Mouse (Mus musculus): ENCODE data around the gene Tanc1.

The Tanc1 gene

GRCm38 (mm10) chr2:59612733-59613473 is 1.1 kb downstream of the Tanc1 start:
- DNase-seq (ENCODE audit: low read depth, low spot score): no peak

- DNase-seq (ENCODE audit: low read depth, low spot score): no peak
Observed at GRCm38 (mm10) chr2:59613474-59614019, 1.7 kb downstream of the Tanc1 start.

GRCm38 (mm10) chr2:59616890-59617289 is 5.0 kb downstream of the Tanc1 start:
- DNase-seq (ENCODE audit: low read depth, low spot score): no peak

DNA sequence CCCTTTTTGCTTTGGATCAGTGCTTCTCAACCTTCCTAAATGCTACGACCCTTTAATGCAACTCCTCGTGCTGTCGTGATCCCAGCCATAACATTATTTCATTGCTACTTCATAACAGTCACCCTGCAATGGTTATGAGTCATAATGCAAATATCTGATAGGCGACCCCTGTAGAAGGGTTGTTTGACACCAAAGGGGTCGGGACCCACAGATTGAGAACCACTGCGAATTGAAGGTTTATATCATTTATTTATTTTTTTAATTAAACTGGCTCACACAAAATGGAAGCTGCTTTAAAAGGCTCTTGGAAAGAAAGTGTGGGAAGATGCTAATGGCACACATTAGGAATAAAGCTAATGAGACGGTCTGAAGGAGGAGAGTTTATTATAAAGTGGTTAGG is 7.2 kb downstream of the Tanc1 start:
- no peak for DNase-seq (ENCODE audit: low read depth, low spot score)

GRCm38 (mm10) chr2:59620601-59621000 is 8.8 kb downstream of the Tanc1 start:
- no peak for DNase-seq (ENCODE audit: low read depth, low spot score)

- no peak for DNase-seq (ENCODE audit: low read depth, low spot score)
Observed at GRCm38 (mm10) chr2:59622514-59623139, 10.8 kb downstream of the Tanc1 start.

DNA sequence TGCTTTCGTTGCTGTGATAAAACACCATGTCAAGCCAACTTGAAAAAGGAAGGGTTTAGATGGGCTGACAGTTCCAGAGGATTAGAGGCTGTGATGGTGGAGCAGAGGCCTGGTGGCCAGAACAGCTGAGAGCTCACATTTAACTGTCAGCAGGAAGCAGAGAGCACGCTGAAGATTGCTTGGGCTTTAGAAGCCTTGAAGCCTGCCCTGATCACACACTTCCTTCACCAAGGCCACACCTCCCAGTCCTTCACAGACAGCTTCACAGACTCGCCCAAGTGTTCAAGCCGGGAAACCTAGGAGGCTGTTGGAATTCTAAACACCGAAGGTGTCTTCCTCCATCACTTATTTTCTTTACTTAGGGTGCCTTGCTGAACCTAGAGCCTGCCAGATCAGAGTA is 12.0 kb downstream of the Tanc1 start:
- no peak for DNase-seq (ENCODE audit: low read depth, low spot score)

- no peak for DNase-seq (ENCODE audit: low read depth, low spot score)
Observed at GRCm38 (mm10) chr2:59625416-59625815, 13.6 kb downstream of the Tanc1 start.

DNA sequence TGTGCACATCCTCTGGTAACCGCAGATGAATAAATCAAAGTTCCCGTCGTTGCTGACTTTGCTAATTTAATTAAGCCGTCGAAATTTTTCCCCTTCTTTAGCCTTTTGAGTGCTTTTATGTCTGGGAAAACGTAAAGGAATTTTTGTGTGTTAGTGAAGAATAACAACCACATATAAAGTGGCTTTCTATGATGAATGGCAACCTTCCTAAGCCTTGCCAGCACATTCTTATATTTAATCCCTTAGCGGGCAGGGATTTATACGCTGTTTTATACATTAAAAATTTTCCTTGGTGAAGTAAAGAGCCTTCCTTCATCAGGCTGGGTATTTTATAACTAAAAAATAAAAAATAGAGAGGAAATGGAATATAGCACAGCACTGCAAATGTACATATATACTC is 14.1 kb downstream of the Tanc1 start:
- DNase-seq (ENCODE audit: low read depth, low spot score): no peak

DNA sequence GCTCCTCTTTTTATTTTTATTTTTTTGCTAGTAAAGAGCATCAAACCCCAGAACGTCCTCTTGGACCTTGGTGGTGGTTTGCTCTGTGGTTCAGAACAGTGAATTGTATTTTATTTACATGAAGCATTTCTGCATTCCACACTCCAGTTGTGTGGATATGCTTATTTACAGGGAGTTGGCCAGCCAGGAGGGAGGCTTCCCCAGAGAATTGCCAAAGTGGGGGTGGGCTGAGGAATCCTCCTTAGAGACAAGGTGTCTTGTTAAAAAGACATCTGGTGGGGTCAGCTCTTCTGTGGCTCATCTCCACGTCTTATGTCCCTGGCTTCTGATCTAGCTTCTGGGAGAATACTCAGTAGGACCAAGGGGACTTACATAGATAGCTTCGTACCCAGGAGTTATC is 14.6 kb downstream of the Tanc1 start:
- DNase-seq (ENCODE audit: low read depth, low spot score): no peak

DNA sequence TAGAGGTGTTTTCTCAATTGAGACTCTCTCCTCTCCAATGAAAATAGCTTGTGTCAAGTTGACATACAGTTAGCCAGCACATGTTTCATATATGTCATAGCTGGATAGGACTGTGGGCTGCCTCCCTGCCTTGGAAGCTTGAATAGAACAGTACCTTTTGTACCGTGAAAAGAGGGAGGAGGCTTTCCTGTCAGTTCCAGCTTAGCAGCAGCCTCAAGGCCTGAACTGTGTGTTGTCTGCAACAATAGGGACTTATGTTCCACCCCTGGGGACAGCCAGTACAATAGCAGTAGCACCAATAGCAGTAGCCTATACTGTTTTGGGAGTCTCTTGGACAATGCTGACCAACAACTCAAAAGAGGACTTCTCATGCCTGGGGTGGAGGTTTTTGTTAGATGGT is 15.7 kb downstream of the Tanc1 start:
- DNase-seq (ENCODE audit: low read depth, low spot score): no peak

DNA sequence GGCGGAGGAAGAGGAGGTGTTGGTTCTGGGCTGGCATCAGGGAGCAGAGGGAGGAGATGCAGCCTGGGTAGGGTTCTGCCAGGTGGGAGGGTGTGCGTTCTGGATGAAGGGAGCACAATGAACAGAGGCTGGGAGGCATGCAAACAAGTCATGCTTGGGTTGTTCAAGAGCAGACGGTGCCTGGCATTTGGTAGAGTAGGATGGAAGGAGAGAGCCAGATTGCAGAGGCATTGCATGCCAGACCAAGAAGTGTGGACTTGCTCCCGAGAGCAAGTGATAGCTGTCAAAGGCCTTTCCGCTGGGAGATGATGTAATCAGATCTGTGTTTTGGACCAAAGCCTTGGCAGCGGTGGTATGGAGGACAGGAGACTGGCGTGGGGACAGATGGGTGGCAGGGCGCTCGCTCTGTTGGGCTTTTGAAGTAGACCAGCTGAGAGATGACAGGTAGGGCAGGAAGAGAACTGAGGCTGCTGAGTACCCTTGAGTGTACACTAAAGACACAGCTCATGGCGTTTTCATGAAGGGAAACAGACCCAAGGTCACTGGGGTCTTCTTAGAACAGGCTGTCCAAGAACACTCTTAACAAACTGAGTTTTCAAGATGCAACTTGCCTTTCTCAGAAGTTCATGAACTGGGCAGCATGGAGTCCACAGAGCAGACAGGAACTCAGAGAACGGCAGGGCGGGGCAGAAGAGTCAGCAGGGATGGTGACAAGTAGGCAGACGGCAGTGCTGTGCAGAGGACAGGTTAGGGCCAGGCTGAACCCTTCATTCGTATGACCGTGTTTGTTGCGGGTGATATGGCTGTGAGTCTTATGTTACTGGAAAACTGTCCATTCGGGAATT is 16.4 kb downstream of the Tanc1 start:
- no peak for DNase-seq (ENCODE audit: low read depth, low spot score)

DNA sequence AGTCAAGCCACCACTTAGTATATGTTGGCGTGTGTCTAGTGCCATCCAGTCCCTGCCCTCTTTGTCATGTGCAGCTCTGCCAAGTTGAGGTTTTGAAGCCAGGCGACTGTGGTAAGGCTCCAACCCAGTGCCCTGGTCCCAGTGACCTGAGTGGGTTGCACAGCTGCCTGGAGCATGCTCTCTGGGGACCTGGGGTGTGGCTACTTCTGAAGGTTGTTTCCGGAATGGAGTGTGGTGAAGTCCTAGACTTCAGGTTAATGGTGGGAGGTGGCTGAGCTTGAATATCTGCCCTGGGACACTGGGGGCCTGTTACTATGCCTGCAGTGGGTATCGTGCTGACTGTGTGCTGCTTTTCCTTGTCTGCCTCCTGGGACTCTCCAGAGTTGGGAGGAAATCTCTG is 18.0 kb downstream of the Tanc1 start:
- no peak for DNase-seq (ENCODE audit: low read depth, low spot score)

- no peak for DNase-seq (ENCODE audit: low read depth, low spot score)
Observed at GRCm38 (mm10) chr2:59631406-59631805, 19.6 kb downstream of the Tanc1 start.

GRCm38 (mm10) chr2:59633761-59634430 is 22.1 kb downstream of the Tanc1 start:
- no peak for DNase-seq (ENCODE audit: low read depth, low spot score)

DNA sequence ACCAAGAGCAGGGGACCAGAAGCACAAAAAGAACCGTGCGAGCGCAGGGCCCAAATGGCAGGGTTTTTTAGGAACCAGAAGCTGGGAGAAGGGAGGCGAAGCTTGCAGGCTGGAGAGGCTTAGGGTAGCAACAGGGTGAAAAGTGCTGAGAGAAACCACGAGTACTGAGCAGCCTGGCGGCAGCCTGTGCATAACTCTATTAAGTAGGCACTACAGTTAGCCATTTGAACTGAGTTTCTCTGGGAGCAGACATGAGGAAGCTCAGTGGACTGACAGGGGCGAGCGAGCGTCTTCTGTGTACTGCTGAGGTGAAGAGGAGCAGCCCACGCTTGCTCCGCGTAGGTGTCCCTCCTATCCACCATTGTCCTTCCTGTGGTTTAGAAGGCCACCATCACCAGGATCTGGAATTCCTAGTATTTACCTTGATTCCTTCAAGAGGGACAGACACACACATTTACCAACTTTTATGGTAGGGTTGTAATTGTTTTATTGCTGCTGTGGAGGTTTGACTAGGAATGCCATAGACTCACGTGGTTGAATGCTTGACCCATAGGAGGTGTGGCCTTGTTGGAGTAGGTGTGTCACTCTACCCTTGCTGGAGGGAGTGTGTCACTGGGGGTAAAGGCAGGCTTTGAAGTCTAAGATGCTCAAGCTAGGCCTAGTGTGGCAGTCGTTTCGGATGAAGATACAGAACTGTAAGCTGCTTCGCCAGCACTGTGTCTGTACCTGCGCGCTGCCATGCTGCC is 25.4 kb downstream of the Tanc1 start:
- no peak for DNase-seq (ENCODE audit: low read depth, low spot score)

GRCm38 (mm10) chr2:59642722-59643121 is 30.9 kb downstream of the Tanc1 start:
- DNase-seq (ENCODE audit: low read depth, low spot score): no peak

GRCm38 (mm10) chr2:59644816-59645215 is 33.0 kb downstream of the Tanc1 start:
- DNase-seq (ENCODE audit: low read depth, low spot score): no peak

DNA sequence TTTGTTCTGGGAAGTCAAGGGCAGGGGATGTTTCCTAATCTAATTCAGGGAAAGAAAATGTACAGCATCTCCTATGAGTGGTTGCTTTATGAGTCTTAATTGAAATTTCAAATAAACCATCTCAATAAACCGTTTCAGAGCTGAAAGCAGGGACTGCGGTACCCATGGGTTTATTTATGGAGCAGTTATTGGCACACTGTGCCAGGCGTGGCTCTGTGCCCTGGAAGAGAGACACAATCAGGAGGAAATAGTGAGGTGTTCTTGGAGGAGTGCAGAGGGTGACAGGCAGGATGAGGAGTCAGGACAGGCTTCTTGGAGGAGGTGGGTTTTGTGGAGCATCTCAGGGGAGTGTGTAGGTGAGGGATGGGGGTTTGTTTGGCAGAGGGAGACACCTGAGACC is 33.7 kb downstream of the Tanc1 start:
- DNase-seq (ENCODE audit: low read depth, low spot score): no peak

GRCm38 (mm10) chr2:59646740-59647390 is 35.0 kb downstream of the Tanc1 start:
- DNase-seq (ENCODE audit: low read depth, low spot score): no peak

Data from retina, postnatal 7 days (tissue).